Mouse (Mus musculus): ENCODE measurements around the gene Slamf8.

DNA sequence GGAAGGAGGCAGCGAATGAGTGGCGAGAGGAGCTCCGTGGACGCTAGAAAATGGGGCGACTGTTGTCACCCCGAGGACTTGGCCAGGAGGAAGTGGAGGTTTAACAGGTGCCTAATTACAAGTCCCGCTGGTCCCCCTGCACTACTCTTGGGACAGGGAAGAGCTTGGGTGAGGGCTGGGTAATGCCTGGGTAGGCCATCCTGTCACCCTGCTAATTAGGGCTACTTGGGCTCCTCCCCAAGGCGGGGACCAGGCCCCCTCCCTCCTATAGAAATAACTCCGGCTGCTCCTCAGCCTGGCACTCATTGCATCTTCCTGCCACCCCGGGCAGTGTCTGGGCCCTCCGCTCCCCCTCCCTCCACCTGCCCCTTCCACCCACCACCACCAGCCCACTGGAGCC lies 34.7 kb downstream of the Slamf8 start, which contains the start of gene Vsig8:
- TF ChIP-seq CTCF (IDR thresholded peaks at IDR 0.05; ENCODE audit: extremely low read depth, insufficient read depth, insufficient read length, insufficient replicate concordance) = no peak
- no peak for TF ChIP-seq POLR2A (IDR thresholded peaks at IDR 0.05; ENCODE audit: low read depth, low read length)

Measured in spleen, adult 2 months (tissue).